Mouse (Mus musculus) embryonic fibroblast, embryonic 13.5 days (primary cell): ENCODE results near the gene Scn5a.

Experiments used
- CTCF ChIP-seq: IDR thresholded peaks from 2 replicates; pipeline ENCODE4 v1.5.1; 2011; ENCODE audit warnings: mild to moderate bottlenecking, control low read depth, low read length, moderate library complexity, borderline replicate concordance; ENCODE audit not compliant: insufficient read depth
- POLR2A ChIP-seq: IDR thresholded peaks from 2 replicates; pipeline ENCODE4 v1.6.1; 2011; ENCODE audit warnings: low read depth, mild to moderate bottlenecking, control low read depth, low read length, moderate library complexity

GRCm38 (mm10) chr9:119445737-119446136, 133.1 kb downstream of the Scn5a start:
- no peak for TF ChIP-seq POLR2A
- TF ChIP-seq CTCF, result no peak
